Mouse (Mus musculus) cerebellum, adult 2 months (tissue): ENCODE data around the gene Cxcr2.

ENCODE experiments used
- CTCF ChIP-seq: fragments of 200-500 bp; IDR thresholded peaks from 2 replicates; pipeline ENCODE4 v1.5.1; 2011; ENCODE audit warnings: low read depth, mild to moderate bottlenecking, control low read depth, low read length, moderate library complexity, borderline replicate concordance; ENCODE audit not compliant: insufficient read depth
- POLR2A ChIP-seq: fragments of 200-500 bp; IDR thresholded peaks from 2 replicates; pipeline ENCODE4 v1.6.1; 2011; ENCODE audit warnings: low read length, control low read depth, borderline replicate concordance; ENCODE audit not compliant: insufficient read depth

DNA sequence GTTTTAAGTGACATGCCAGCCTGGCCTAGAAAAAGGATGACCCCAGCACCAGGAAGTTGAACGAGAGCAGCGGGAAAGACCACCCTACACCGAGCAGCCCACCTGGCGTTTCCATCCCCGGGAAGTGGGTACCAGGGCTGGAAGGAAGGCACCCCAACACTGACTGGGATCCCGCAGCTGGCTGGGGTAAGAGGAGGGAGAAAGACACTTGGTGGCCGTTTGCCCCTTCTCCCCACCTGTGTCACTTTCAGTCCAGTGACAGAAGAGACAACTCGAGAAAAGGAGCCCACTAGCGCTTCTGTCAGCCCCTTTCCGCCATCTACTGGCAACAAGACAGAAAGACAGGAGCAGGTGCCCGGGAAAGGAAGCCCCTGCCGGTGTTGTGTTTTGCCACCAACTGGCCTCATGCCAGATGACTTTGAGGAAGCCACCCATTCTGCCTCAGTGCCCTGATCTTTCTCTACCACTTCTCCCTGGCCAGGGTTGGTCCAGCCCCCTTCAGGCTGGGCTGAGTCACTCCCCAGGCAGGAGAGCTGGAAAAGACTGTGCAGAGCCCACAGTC is 28.7 kb upstream of the Cxcr2 start, which contains the start of gene Rufy4:
- TF ChIP-seq POLR2A (no peak), CTCF (peak; percentile 76)
